Mouse (Mus musculus) kidney, postnatal 36 days (tissue): Measurements from ENCODE around the gene Glipr1l1.
"Not testable (repeated sequence)": the region's sequence is repeated elsewhere in the genome, so short reads cannot be mapped to it uniquely, and the experiment has no call there.

Source experiments
- DNase-seq, 2 experiments: peaks; one replicate each; pipeline ENCODE4 v3.0.0; 2021 to 2022; ENCODE audit warnings: mixed read lengths in 2 of 2

Glipr1l1 gene

DNA sequence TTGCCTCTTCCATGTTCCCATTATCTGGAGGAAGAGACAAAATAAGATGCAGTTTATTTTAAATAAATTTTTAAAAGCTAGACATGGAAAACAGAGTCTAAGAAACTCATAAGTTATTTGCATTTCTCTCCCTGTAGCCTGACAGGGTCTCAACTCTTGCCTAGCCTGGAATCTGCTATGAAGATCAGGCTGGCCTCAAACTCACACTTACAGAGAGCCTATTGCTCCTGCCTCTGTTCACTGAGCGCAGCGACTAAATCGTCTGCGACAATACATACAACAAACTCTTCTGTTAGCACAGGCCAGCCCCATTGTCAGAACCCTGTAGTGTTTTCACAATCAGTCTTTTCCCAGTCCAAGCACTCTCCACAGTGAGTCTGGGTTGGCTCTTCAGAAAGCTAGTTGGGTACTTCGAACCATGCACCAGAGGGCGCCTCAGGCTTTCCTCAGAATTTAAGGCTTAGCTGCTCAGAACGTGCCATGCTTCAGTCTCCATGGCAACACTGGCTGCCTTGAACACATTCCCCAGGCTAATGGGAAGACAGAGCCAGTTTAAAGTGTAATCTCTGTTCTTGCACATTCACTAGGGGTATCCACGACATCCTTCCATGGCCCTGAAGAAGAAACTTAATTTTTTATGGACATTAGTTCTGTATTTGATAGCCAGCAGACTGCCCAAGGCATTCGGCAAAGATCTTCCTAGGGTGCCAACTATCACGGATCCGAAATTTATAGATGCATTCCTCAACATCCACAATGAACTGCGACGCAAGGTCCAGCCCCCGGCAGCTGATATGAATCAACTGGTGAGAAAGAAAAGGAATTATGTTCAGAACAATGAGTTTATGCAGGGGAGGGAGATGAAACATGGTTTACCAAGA is at the start of gene Glipr1l1:
Glipr1l1 (plus strand) TSS at position 488 of the 881 bp plus-strand sequence.
- peak; percentile 57 to 81 for DNase-seq

GRCm38 (mm10) chr10:112023585-112023984 is 36.4 kb upstream of the Glipr1l1 start:
- DNase-seq, result no peak

- not testable (repeated sequence) for DNase-seq
These were observed 31.3 kb upstream of the Glipr1l1 start for GRCm38 (mm10) chr10:112028689-112029088.

- not testable (repeated sequence) for DNase-seq
These were observed 16.5 kb upstream of the Glipr1l1 start for GRCm38 (mm10) chr10:112043523-112043922.

GRCm38 (mm10) chr10:112044283-112044682 is 15.7 kb upstream of the Glipr1l1 start:
- not testable (repeated sequence) for DNase-seq

GRCm38 (mm10) chr10:112051220-112051619 is 8.8 kb upstream of the Glipr1l1 start:
- peak in 1 of 2 experiments; percentile 5 for DNase-seq

DNA sequence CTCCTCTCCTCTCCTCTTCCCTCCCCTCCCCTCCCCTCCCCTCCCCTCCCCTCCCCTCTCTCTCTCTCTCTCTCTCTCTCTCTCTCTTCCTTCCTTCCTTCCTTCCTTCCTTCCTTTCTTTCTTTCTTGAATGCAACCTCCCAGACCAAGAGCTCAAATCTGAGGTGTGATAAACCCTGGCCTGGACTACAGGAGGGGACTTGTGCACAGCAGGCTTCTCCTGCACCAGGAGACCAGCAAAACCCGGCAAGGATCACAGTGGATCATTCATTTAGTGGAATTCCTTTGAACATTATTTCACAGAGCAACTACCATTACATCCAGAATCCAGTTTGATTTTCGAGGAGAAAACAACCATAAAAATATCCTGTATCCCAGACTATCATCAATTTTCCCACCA is 8.0 kb upstream of the Glipr1l1 start:
- DNase-seq, result peak in 1 of 2 experiments; percentile 28

DNA sequence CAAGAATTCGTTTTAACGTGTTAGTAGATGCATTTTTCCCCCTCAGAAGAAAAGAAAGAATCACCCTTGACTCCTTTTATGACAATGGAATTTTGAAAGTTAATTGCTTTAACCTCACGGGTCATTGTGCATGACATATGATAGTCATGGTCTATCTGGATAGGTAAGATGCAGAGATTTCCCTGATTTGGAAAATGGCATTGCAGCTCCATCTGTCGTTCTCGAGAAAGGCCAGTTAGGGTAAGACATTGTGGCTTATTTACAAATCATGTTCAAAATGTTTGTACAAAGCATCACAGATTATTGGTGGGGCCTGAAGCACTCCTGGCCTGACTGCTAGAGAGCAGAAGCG is 570 bp downstream of the Glipr1l1 start:
- DNase-seq, result not testable (repeated sequence)

GRCm38 (mm10) chr10:112080044-112080443 is 20.1 kb downstream of the Glipr1l1 start:
- DNase-seq, result no peak

- no peak for DNase-seq
These were observed 23.2 kb downstream of the Glipr1l1 start, which contains the start of gene Glipr1l2 for GRCm38 (mm10) chr10:112083157-112083556. Gene Glipr1l2, plus strand, starts transcription at chr10:112083354.

GRCm38 (mm10) chr10:112105785-112106184 is 45.8 kb downstream of the Glipr1l1 start:
- DNase-seq, result peak; percentile 32 to 78

GRCm38 (mm10) chr10:112110401-112110800 is 50.4 kb downstream of the Glipr1l1 start:
- DNase-seq, result no peak

- not testable (repeated sequence) for DNase-seq
These were observed 65.1 kb downstream of the Glipr1l1 start for GRCm38 (mm10) chr10:112125090-112125489.

- DNase-seq, result not testable (repeated sequence)
These were observed 67.8 kb downstream of the Glipr1l1 start for GRCm38 (mm10) chr10:112127682-112128230.
